Mouse (Mus musculus): Measurements from ENCODE around the gene Tgfbr1. TPM values are rescaled to one million over a fixed set of nuclear protein-coding genes. Genes with fewer than 3 reads are reported as not detected.

The Tgfbr1 gene
- polyA plus RNA-seq, 1 experiment from 2014 or later: 24.3 TPM

Other genes with a start within 250 kb of the Tgfbr1 start
- 1.2 and 1.4 TPM in 2 replicates for gene Col15a1, start 145.1 kb upstream of the Tgfbr1 start, polyA plus RNA-seq (2014; fragmentation: Nextera tagmentation; extraction: Ambion mirVana)
- gene Alg2, start 121.1 kb downstream of the Tgfbr1 start, polyA plus RNA-seq (2014; fragmentation: Nextera tagmentation; extraction: Ambion mirVana): 44.5 and 46.3 TPM in 2 replicates
- gene Sec61b, start 121.4 kb downstream of the Tgfbr1 start, polyA plus RNA-seq (2014; fragmentation: Nextera tagmentation; extraction: Ambion mirVana): 373 and 390 TPM in 2 replicates